Mouse (Mus musculus) frontal cortex, postnatal 36 days (tissue): ENCODE results near the gene Zdhhc12.
"Not testable (repeated sequence)": the region's sequence is repeated elsewhere in the genome, so short reads cannot be mapped to it uniquely, and the experiment has no call there.

ENCODE experiments used
- DNase-seq, 2 experiments: peaks; one replicate each; pipeline ENCODE4 v3.0.0; 2022; ENCODE audit warnings: low spot score in 2 of 2

The Zdhhc12 gene

DNA sequence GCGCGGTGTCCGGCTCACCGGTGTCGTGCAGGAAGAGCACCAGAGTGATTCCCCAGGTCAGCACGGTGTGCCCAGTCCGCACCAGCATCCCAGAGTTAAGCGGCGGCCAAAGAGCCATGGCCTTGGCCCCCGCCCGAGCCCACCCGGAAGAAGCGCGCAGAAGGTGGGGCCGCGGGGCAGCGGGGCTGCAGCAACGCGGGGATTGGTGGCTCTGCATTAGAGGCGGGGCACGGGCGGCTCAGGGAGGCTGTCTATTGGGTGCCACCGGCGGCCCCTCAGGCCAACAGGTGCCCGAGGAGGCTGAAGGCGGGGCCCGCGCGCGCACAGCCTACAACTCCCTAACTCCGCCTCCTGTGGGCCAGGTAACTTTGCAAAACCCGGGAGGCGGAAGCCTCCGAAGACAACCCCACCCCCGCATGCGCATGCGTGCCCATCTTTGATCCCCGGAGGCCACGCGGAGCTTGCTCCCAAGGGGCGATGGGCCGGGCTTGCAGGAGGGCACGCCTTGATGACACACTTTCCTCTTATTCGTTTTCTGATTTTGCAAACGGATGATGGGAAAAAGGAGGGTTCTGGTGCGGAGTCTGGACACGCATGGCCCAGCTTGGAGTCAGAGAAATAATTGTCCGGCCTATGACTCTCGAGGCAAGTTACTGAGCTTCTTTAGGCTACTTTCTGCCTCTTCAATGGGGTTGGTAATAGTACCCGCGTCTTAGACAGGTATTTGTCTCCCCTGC is at the start of gene Zdhhc12:
Gene Zdhhc12 (minus strand): TSS at position 178 of the 737 bp plus-strand sequence.
- DNase-seq, result peak; percentile 90 to 92

DNA sequence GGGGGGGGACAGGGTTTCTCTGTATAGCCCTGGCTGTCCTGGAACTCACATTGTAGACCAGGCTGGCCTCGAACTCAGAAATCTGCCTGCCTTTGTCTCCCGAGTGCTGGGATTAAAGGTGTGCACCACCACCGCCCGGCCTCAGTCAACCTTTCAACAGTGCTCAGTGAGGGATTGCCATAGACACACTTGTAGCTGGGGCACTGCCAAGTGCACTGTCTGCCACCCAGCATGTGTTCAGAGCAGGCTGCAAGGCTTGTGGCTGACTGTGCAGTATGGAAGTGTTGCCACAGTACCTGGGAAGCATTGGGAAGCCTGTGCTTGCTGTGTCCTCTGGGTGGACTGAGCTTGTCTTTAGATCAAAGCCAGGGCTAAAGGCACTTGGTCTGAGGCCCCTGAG is 46.6 kb upstream of the Zdhhc12 start:
- DNase-seq, result not testable (repeated sequence)

DNA sequence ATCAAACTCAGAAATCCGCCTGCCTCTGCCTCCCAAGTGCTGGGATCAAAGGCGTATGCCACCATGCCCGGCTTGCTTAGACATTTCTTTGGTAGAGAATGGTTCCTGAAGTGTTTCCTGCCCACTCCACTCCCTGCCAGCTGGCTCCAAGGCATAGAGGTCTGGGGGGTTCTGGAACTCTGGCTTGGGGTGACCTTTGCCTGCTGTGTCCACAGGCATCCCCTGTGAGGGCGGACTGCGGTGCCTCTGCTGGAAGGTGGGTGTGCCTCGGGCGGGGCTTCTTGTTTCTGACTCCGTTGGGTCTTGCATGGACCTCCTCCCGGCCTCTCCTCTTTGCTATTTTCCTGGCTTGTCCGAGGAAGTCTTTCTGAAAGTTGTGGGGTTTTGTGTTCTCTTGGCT is 43.0 kb upstream of the Zdhhc12 start:
- DNase-seq, result no peak

DNA sequence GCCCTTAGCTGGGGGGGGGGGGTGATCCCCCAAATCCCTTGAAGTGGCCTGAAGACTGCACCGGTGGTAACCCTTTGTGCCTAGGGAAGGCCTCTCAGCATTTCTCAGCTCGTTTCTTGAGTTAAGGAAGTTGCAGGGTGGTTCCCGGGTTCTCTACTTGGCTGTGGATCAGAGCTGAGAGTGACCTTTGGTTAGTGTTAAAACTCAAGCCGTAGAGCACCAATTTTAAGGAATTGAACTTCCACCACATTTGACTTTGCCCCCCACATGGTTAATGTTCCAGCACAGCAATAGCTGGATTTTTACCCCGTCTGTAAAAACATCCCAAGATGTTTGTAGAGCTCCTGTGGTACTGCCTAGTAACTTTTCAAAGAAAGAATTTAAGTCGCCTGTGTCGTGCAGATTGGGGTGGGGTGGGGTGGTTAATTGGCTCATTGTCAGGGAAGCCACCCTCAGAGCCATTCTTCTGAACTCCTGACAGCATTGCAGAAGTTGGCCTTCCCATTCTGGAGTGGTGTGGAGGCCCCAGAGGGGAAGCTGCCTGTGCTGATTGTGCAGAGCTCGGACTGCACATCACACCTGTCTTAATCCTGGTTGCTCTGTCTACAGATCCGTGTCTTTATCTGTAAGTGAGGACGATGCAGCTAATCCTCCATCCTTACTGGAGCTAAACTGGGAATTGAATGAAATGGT is 41.6 kb upstream of the Zdhhc12 start:
- DNase-seq, result no peak

DNA sequence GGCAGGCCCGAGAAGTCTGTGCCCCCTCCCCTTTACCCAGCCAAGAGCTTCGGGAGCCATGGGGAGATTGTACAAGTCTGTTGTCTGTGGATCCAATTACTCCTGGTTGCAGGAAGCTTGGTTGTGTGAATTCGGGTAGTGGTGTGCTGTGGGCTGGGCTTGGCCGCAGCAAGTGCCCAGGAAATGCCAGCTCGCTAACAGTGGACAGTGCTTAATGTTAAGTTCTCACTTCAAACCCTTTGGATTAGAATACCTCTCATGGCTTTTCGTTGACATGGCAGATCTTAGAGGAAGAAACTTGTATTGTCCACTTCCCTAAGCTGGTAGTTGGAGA is 40.9 kb upstream of the Zdhhc12 start:
- no peak for DNase-seq

DNA sequence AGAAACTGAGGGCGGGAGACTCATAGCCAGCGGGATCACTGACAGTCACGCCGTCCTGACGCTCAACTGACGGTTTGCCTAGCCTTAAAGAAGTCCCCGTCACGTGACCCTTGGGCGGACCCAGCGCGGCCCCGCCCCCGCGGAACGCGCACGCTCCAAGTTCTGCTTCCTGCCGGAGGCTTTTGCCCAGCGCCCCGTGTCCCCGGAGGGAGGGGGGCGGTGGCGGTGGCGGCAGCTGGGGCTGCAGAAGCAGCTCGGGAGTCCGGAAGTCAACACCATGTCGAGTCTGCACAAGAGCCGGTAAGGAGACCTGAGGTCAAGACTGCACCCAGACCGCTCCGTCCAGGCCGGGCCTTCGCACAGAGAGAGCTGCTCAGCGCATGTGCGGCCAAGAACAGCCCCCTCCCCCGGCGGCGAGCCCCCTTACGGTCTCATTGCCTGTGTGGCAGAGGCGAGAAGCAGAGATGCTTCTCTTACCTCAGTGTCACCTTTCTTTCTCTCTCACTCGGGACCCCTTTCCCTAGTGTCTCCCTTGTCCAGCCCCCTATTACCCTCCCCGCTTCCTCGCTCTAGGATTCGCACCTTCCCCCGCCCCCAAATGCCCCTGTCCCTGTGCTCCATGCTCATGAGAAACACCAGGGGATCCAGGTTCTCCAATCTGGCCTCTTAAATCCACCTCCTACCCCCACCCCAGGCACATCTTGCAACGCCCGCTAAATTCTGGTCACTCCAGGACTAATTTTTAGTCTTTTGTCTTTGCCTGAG is 40.3 kb upstream of the Zdhhc12 start, which contains the start of gene Tbc1d13:
Gene Tbc1d13 (plus strand): TSS at position 134 of the 765 bp plus-strand sequence.
- DNase-seq, result peak; percentile 97 to 99

DNA sequence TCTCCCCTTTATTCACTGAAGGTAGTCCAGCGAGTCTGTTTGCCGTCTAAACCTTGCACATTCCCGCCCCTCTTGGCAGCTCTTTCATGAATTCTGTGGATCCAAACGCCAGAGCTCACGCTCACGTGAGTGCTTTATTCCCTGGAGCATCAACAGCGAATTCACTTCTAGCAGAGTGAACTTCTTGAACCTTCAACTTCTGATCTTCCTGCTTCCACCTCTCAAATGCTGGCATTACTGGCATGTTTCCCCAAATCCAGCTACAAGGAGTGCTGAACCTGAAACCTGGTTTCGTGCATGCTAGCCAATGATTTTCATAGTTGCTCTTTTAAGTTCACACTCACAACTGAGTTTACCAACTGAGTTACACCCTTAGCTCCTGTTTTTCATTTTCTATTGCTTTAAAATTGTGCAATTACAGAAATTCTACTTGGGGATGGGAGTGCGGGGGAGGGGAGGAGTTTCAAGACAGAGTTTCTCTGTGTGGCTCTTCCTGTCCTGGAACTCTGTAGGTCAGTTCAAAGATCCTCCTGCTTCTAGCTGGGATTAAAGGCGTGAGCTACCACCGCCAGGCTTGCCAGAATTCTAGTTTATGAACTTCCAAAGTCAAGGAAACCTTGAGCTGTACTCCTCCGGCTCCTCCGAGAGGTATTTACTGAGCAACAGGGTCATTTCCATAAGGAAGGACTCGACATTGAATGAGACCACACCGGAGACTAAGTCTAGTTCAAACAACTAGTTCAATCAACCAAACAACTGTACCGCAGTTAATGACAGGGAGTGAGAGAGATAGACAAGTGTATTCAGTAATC is 39.6 kb upstream of the Zdhhc12 start:
- no peak for DNase-seq

DNA sequence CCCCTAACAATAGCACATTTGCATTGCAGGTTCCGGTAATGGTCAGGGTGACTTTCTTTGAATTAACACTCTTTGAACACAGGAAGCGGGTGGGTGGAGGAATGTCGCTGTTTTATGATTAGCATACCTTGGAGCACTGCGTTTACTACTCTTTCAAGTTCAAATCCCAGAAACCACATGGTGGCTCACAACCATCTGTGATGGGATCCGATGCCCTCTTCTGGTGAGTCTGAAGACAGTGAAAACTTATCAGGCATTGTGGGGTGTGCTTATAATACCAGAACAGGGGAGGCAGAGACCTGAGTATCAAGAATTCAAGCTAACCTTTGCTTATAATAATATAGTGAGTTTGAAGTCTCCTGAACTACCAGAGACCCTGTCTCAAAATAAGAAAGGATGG is 37.8 kb upstream of the Zdhhc12 start:
- DNase-seq, result not testable (repeated sequence)

DNA sequence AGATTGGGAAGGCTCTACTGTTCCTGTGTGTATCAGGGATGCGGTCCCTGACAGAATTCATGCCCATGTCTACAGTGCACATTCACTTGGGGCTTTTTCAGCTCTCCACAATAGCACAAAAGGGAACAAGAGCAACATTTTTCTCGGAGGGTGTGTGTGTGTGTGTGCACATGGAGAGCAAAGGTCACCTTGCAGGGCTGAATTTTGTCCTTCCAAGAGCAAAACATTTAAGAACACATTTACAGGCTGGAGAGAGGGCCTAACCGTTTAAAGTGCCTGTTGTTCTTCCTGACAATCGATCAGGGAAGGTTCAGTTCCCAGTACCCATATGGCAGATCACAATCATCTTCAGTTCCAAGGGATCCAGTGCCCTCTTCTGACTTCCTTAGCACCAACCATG is 36.7 kb upstream of the Zdhhc12 start:
- no peak for DNase-seq

DNA sequence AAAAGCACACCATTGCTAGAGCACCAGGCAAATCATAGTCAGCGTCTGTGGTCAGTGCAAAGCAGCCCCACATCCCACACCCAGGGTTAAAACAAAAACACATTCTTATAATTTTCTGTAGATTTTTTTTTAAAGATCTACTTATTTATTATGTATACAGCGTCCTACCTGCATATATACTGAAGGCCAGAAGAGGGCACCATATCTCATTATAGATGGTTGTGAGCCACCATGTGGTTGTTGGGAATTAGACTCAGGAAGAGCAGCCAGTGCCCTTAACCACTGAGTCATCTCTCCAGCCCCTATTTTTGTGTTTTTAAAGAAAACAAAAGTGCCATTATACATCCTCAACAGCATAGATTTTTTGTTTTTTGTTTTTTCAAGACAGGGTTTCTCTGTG is 35.3 kb upstream of the Zdhhc12 start:
- peak in 1 of 2 experiments; percentile 45 for DNase-seq

DNA sequence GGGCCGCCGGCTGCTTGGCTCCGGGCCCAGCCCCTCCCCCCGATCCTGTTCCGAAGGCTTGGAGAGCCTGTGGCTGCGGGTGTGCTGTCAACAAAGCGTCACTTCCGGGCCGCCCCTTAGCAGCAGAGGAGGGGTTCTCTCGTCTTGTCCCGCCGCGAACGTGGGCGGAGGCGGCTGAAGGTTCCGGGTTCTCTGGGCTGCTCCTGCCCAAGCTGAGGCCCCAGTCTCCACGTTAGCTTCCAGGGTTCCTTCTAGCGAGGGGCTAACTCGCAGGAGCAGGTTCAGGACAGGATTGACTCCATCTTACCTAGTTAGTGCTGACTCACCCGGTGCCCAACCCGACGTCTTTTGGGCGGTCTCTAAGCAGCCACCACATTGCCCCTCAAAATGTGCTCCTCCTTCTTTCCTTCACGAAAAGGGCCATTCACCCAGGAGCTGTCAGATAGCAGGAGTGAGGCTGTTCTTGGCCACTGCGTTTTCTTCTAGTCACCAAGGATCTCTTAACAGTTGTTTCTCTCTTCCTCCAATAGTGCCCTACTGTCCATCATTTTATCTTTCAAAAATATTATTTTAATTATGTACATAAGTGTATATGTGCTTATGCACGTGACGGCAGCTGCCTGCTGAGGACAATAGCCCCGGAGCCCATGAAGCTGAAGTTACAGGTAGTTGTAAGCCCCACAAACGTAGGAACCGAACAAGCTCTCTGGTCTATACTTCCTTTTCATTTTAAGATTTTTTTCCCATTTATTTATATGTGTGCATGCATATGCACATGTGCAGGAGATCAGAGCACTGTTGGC is 31.2 kb upstream of the Zdhhc12 start, which contains the start of gene Zer1:
Gene Zer1 (minus strand): TSS at position 114 of the 803 bp plus-strand sequence.
- DNase-seq, result peak; percentile 95

DNA sequence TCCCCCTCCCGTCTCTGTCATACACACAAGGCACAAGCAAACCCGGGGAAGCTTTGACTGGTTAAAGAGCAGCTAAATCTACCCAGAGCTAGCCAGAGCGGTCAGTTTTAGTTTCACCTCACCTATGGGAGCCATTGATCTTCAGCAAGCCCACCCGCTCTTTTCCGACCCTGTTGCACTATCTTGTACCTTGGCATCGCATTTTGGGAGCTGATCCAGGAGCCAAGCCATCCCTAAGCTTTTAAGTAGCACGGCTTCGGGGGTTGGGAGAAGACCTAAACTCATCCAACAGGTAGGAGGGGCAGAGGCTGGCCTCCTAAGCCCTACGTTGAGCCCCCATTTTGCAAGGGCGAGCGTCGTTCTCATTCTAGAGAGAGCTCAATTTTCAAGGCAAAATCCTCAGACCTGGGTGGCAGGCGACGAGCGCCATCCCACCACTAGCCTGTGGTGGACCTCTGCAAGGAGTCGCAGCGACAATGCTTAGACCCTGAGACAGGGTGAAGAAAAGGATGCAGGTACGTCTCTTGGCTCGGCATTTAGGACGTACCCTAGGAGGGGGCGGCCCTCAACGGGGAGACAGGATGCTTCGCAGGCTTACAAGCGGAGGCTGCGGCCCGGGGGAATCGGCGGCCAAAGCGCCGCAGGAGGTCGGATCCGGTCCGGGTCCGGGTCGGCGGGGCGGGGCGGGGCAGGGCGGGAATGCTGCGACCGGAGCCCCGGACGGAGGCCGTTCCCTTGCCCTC is 30.5 kb upstream of the Zdhhc12 start:
- DNase-seq, result peak in 1 of 2 experiments; percentile 31

DNA sequence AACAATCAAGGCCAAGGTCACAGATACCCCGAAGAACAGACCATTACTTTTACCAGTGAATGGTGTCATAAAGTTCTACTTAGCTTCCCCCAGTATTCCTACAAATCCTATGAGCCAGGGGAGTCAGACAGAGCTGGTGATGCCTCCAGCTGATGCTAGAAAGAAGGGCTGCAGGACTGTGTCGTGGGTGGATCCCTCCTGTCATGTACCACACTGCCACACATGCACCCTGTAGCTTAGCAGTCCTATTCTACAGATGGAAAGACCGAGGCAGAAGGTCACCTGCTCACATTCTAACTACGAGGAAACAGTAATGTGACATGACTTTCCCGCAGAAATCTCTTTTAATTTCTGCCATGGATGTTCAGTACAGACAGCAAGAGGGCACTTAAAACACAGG is 29.3 kb upstream of the Zdhhc12 start:
- no peak for DNase-seq

DNA sequence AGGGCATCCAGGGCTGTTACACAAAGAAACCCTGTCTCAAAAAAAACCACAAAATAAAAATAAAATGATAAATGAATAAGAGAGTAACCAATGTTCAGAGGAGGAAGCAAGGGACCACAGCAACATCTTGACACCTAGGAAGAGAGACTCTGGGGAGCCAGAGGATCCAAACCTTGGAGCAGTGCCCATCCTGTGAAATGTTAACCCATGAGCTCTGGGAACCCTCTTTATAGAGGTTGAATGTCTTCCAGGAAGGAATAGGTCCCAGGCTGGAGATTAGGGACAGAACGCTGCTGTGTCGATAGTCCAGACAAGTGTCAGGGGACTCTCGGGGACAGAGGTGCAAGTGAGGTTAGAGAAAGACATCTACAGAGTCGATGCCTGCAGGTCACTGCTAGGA is 26.8 kb upstream of the Zdhhc12 start:
- no peak for DNase-seq

DNA sequence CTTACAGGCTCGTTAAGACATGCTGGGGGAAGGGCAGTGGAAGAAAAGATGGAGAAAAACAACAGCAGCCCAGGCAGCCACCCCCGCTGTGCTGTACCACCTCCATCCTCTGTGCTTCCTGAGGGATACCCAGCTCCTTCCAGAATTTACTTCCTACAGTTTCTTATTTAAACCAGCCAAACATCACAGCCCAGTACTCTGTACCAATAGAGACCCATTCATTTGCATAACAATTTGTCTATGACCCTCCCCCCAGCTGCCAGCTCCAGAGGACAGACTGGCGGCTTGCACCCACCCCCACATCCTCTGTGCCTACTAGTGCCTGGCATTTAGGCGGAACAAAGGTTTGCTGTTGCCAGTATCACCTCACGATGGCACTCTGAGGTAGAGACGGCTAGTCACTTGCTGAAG is 26.2 kb upstream of the Zdhhc12 start:
- peak; percentile 74 to 76 for DNase-seq

DNA sequence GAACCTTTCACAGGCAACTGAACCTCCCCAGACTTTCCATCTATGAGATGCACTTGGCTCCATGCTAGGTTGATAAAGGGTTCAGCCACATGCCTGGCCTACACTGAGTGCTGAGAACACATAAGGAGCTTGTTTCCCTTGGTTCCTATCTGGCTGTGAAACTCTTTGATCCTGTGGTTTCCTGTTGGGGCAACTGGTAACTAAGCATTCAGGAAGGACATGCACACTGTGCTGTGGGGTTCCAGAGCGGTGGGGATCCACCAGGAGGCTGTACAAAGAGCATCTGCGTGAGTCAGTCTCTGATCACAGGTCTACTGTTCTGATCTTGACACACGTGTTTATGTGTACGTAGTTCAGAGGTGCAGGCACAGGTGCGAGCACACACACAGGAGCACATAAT is 19.1 kb upstream of the Zdhhc12 start:
- DNase-seq, result no peak

DNA sequence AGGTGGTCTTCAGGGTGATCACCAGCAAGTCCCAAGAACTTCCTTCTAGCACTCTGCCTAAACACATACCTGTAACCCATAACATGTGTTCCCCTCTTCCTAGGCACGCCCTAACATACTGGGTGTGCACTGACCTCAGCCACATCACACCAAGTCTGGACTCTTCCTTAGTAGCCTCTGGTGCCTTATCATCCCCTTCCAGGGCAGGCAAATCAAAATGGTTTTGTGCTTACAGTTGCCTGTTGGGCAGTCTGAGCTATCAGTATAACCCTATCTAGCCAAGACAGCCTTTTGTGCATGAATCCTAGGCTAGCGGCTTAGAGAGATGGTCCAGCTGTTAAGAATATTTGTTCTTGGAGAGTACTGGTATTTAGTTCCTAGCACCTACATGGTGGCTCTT is 18.1 kb upstream of the Zdhhc12 start:
- DNase-seq, result no peak

DNA sequence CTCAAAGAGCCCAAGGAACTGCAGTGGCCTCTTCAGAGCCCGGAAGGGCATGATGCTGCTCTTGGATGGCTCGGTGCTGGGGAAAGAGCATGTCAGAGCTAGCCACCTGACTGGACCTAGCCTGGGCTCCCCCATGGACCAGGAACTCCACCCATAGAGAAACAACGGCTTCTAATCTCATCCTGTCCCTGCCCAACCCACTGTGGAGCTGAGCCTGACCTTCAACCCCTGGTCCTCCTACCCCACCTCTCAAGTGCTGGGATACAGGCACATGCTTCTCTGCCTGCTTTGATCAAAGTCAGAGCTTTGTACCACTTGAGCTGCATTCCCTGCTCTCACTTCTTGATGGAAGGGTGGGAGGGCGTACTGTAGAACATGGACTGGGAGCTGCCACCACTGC is 14.8 kb upstream of the Zdhhc12 start:
- DNase-seq, result no peak

DNA sequence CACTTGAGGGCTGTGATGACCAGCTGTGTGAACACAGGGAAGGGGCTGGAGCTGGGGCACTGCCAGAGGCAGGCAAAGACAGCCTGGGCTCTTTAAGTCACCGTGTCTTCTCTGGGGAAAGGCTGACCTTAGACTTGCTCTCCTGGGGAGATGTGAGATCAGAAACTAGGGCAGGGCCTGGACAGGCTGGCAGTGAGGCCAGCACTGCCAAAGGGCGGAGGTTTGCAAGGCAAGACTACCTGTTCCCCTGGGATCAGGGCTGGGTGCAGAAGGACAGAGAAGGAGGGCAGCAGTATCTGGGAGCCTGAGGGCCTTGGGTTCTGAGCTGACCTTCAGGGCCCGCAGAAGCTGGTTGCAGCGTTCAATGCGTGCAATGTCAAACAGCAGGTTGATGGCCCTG is 14.2 kb upstream of the Zdhhc12 start:
- DNase-seq, result no peak

DNA sequence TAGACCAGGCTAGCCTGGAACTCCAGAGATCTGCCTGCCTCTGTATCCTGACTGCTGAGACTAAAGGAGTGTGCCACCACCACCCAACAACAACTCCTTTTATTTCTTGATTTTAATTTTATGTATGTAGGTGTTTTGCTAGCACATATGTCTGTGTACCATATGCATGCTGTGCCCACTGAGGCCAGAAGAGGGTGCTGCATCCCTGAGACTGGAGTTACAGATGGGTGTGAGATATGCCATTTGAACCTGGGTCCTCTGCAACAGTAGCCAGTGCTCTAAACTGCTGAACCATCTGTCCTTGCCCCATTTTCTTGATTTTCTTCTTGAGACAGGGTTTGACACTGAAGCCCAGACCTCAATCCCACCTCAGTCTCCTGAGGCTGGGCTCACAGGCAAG is 12.9 kb upstream of the Zdhhc12 start:
- DNase-seq, result peak in 1 of 2 experiments; percentile 50
